Mouse (Mus musculus): ENCODE results near the gene Rhbdd1. TPM values are rescaled to one million over a fixed set of nuclear protein-coding genes. Genes with fewer than 3 reads are reported as not detected.

The Rhbdd1 gene
- polyA plus RNA-seq, 1 experiment from 2014 or later, result 12.5 TPM

DNA sequence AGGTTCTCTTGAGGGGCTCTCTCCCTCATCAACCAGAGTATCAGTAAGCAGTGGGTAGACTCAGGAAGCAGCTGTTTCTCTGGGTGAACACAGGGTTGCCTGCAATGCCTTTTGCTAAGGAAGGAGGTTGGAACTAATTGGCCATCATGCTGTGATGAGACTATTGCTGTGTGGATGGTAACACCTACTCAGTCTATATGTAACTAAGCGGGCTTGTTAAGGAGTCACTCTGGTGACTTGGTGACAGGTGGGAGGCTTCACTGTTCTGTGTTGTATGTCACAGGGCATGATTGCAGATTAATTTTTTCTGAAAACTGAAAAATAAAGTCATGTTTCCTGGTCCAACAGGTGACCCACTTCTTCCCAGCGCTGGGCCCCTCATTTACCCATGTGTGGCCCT is 36.8 kb downstream of the Rhbdd1 start:
- no peaks in the 10 kb centered on the region for H3K36me3 ChIP-seq (ENCODE audit: control insufficient read depth, insufficient read depth, low read length)
- H3K27me3 ChIP-seq (ENCODE audit: control insufficient read depth, insufficient read depth, low read depth, low read length), result no peaks in the 10 kb centered on the region
- H3K4me2 ChIP-seq (ENCODE audit: low read depth, low read length), result no peak overlapping the region
- no peak for ATAC-seq (ENCODE audit: low read depth)
- H3K4me3 ChIP-seq (ENCODE audit: low read length), result no peak overlapping the region
- H3K9ac ChIP-seq (ENCODE audit: low read length), result no peak overlapping the region
- H3K27ac ChIP-seq (ENCODE audit: low read length), result no peak overlapping the region
- no peaks in the 10 kb centered on the region for H3K4me1 ChIP-seq (replicated peaks; ENCODE audit: control insufficient read depth, insufficient read depth, low read length)
- H3K9me3 ChIP-seq (ENCODE audit: control insufficient read depth, low read length), result no peaks in the 10 kb centered on the region
- 78% methylated on average over 2 of the region's 2 CpGs for WGBS

- no peaks in the 10 kb centered on the region for H3K9me3 ChIP-seq (ENCODE audit: control insufficient read depth, low read length)
- H3K9ac ChIP-seq (ENCODE audit: low read length), result no peak overlapping the region
- H3K27ac ChIP-seq (ENCODE audit: low read length), result no peak overlapping the region
- no peak overlapping the region for H3K4me2 ChIP-seq (ENCODE audit: low read depth, low read length)
- H3K27me3 ChIP-seq (ENCODE audit: control insufficient read depth, insufficient read depth, low read depth, low read length), result no peaks in the 10 kb centered on the region
- ATAC-seq (ENCODE audit: low read depth), result no peak
- WGBS, result 75% methylated on average over 2 of the region's 2 CpGs
- H3K36me3 ChIP-seq (ENCODE audit: control insufficient read depth, insufficient read depth, low read length), result no peaks in the 10 kb centered on the region
- H3K4me1 ChIP-seq (replicated peaks; ENCODE audit: control insufficient read depth, insufficient read depth, low read length), result peaks cover under 1% of the 10 kb centered on the region; the same call in 1 of the 2 replicates
- H3K4me3 ChIP-seq (ENCODE audit: low read length), result no peak overlapping the region
Observed at GRCm38 (mm10) chr1:82353755-82354154, 37.5 kb downstream of the Rhbdd1 start.

DNA sequence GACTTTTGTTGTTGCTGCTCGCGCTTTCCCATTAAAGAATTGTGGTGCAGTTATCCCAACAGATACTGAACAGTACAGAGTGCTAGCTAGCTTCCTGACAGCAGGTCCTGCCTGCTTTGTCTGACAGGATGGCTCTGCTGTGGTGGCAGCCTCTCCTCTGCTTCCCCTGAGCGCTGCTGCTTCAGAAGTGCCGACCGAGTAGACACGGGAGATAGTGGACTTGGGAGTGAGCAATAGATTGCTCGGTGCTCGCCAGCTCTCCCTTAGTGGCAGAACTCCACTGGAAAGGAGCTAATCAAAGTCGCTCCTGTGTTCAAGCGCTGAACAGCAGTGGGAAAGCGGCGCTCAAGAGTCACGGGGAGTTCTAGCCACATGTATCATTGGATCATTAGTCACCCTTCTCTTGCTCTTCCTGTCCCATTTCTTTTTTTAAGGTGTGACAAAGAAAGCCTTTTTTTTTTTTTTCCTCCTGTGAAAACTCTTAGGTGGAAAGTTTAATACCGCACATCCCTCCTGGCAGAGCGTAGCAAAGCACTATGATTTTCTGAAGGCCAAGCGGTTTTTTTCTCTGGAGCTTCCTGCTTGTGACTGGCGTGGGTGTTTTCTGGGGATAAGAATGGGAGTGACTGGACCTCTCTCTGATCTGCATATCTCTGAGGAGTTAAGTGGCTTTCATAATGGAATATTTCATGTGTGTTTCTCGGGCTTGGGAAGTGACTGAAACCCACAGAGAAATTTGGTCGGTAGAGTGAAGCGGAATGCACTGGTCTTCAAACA is 42.8 kb downstream of the Rhbdd1 start:
- H3K4me3 ChIP-seq (ENCODE audit: low read length), result no peak overlapping the region

GRCm38 (mm10) chr1:82359648-82360026 is 43.4 kb downstream of the Rhbdd1 start:
- H3K4me1 ChIP-seq (replicated peaks; ENCODE audit: control insufficient read depth, insufficient read depth, low read length), result peaks cover 14% of the 10 kb centered on the region
- no peak overlapping the region for H3K4me2 ChIP-seq (ENCODE audit: low read depth, low read length)
- no peak for ATAC-seq (ENCODE audit: low read depth)
- H3K9ac ChIP-seq (ENCODE audit: low read length), result no peak overlapping the region
- no peaks in the 10 kb centered on the region for H3K9me3 ChIP-seq (ENCODE audit: control insufficient read depth, low read length)
- H3K27ac ChIP-seq (ENCODE audit: low read length), result no peak overlapping the region
- H3K4me3 ChIP-seq (ENCODE audit: low read length), result no peak overlapping the region
- H3K27me3 ChIP-seq (ENCODE audit: control insufficient read depth, insufficient read depth, low read depth, low read length), result no peaks in the 10 kb centered on the region
- WGBS, result 85% methylated on average over 1 of the region's 1 CpGs
- H3K36me3 ChIP-seq (ENCODE audit: control insufficient read depth, insufficient read depth, low read length), result no peaks in the 10 kb centered on the region

More for the DNA sequence above, 42.8 kb downstream of the Rhbdd1 start:
- H3K4me2 ChIP-seq (ENCODE audit: low read depth, low read length), result peak overlapping the region; percentile 18
- ATAC-seq (ENCODE audit: low read depth), result 0 out of 2 replicates have a peak, but pooled peaks have one; percentile 31
- H3K27me3 ChIP-seq (ENCODE audit: control insufficient read depth, insufficient read depth, low read depth, low read length), result no peaks in the 10 kb centered on the region
- 42% methylated on average over 20 of the region's 20 CpGs for WGBS
- H3K9me3 ChIP-seq (ENCODE audit: control insufficient read depth, low read length), result no peaks in the 10 kb centered on the region
- no peaks in the 10 kb centered on the region for H3K36me3 ChIP-seq (ENCODE audit: control insufficient read depth, insufficient read depth, low read length)
- peaks cover 14% of the 10 kb centered on the region for H3K4me1 ChIP-seq (replicated peaks; ENCODE audit: control insufficient read depth, insufficient read depth, low read length)
- H3K9ac ChIP-seq (ENCODE audit: low read length), result no peak overlapping the region
- no peak overlapping the region for H3K27ac ChIP-seq (ENCODE audit: low read length)

DNA sequence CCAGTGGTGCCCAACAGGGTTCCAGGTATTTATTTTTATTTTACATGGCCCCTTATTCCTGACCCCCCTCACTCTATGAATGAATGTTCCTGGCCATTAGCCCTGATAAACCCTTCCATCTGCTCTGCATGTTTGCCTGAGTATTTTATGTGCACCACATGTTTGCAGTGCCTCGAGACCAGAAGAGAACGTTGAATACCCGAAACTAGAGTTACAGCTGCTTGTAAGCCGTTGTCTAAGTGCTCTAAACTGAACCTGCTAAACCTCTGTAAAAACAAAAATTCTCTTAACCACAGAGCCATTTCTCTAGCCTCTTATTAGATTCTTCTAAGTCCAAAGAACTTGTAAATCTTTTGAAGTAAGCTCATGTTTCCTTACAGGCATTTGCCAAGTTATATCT is 45.0 kb downstream of the Rhbdd1 start:
- WGBS, result 52% methylated on average over 4 of the region's 4 CpGs
- no peaks in the 10 kb centered on the region for H3K27me3 ChIP-seq (ENCODE audit: control insufficient read depth, insufficient read depth, low read depth, low read length)

GRCm38 (mm10) chr1:82362165-82362564 is 45.9 kb downstream of the Rhbdd1 start:
- H3K9ac ChIP-seq (ENCODE audit: low read length), result no peak overlapping the region
- 48% methylated on average over 6 of the region's 6 CpGs for WGBS
- peak overlapping the region; percentile 22; the same call in 1 of the 2 replicates for H3K27ac ChIP-seq (ENCODE audit: low read length)
- no peak overlapping the region for H3K4me2 ChIP-seq (ENCODE audit: low read depth, low read length)
- peak; percentile 20; the same call in 1 of the 2 replicates for ATAC-seq (ENCODE audit: low read depth)
- H3K4me3 ChIP-seq (ENCODE audit: low read length), result no peak overlapping the region
- H3K9me3 ChIP-seq (ENCODE audit: control insufficient read depth, low read length), result no peaks in the 10 kb centered on the region
- no peaks in the 10 kb centered on the region for H3K36me3 ChIP-seq (ENCODE audit: control insufficient read depth, insufficient read depth, low read length)
- H3K27me3 ChIP-seq (ENCODE audit: control insufficient read depth, insufficient read depth, low read depth, low read length), result no peaks in the 10 kb centered on the region
- H3K4me1 ChIP-seq (replicated peaks; ENCODE audit: control insufficient read depth, insufficient read depth, low read length), result peaks cover 17% of the 10 kb centered on the region

More for the DNA sequence above, 45.0 kb downstream of the Rhbdd1 start:
- no peak overlapping the region for H3K9ac ChIP-seq (ENCODE audit: low read length)
- no peaks in the 10 kb centered on the region for H3K9me3 ChIP-seq (ENCODE audit: control insufficient read depth, low read length)
- H3K36me3 ChIP-seq (ENCODE audit: control insufficient read depth, insufficient read depth, low read length), result no peaks in the 10 kb centered on the region
- no peak overlapping the region for H3K4me2 ChIP-seq (ENCODE audit: low read depth, low read length)
- H3K27ac ChIP-seq (ENCODE audit: low read length), result no peak overlapping the region
- H3K4me3 ChIP-seq (ENCODE audit: low read length), result no peak overlapping the region
- H3K4me1 ChIP-seq (replicated peaks; ENCODE audit: control insufficient read depth, insufficient read depth, low read length), result peaks cover 17% of the 10 kb centered on the region
- no peak for ATAC-seq (ENCODE audit: low read depth)

DNA sequence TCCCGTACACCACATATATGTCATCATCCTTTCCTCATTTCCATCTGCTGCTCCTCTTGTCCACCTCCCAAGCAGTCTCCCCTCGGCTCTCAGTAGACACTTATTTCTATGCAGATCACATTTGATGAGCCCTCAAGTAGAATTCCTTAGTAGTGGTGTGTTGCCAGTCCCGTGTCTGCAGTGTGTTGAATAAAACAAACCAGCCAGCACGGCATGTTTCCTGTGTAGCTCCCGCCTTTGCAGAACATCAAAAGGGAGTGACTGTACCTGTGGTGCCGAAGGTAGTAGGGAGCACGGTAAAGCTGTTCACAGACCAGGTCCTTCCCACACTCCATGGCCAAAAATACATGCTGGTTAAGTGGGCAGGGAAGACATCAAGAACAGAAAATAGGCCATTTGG is 47.8 kb downstream of the Rhbdd1 start:
- no peak overlapping the region for H3K4me3 ChIP-seq (ENCODE audit: low read length)
- no peak overlapping the region for H3K27ac ChIP-seq (ENCODE audit: low read length)
- H3K9me3 ChIP-seq (ENCODE audit: control insufficient read depth, low read length), result no peaks in the 10 kb centered on the region
- ATAC-seq (ENCODE audit: low read depth), result no peak
- H3K36me3 ChIP-seq (ENCODE audit: control insufficient read depth, insufficient read depth, low read length), result no peaks in the 10 kb centered on the region
- H3K4me2 ChIP-seq (ENCODE audit: low read depth, low read length), result no peak overlapping the region
- 78% methylated on average over 7 of the region's 7 CpGs for WGBS
- no peak overlapping the region for H3K9ac ChIP-seq (ENCODE audit: low read length)
- peaks cover 14% of the 10 kb centered on the region for H3K4me1 ChIP-seq (replicated peaks; ENCODE audit: control insufficient read depth, insufficient read depth, low read length)
- no peaks in the 10 kb centered on the region for H3K27me3 ChIP-seq (ENCODE audit: control insufficient read depth, insufficient read depth, low read depth, low read length)

DNA sequence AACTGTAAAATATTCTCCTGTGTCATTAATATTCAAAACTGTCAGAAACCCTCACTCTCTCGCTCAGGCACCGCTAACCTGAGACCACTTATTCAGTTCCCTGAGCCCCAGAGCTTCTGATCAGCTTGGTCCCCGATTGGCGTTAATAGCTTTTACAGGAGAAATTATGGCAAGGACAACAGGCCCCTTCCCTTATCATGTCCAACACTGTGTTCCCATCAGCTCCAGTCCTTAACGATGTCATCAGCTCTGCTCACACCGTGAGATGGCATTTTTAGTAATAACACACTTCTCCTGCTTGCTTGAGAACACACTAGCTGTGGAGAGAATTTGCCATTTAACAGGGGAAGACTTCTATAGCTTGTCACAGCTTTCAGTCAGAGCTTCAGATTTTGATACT is 48.2 kb downstream of the Rhbdd1 start:
- ATAC-seq (ENCODE audit: low read depth), result no peak
- Histone ChIP-seq H3K4me1 (replicated peaks; ENCODE audit: control insufficient read depth, insufficient read depth, low read length) (peaks cover 14% of the 10 kb centered on the region), H3K4me3 (ENCODE audit: low read length) (no peak overlapping the region), H3K9ac (ENCODE audit: low read length) (no peak overlapping the region), H3K9me3 (ENCODE audit: control insufficient read depth, low read length) (no peaks in the 10 kb centered on the region), H3K27ac (ENCODE audit: low read length) (no peak overlapping the region), H3K27me3 (ENCODE audit: control insufficient read depth, insufficient read depth, low read depth, low read length) (no peaks in the 10 kb centered on the region), H3K36me3 (ENCODE audit: control insufficient read depth, insufficient read depth, low read length) (no peaks in the 10 kb centered on the region), H3K4me2 (ENCODE audit: low read depth, low read length) (no peak overlapping the region)
- 71% methylated on average over 6 of the region's 6 CpGs for WGBS

- 74% methylated on average over 5 of the region's 5 CpGs for WGBS
Observed at GRCm38 (mm10) chr1:82371636-82372428, 55.6 kb downstream of the Rhbdd1 start.

More at GRCm38 (mm10) chr1:82371636-82372428, 55.6 kb downstream of the Rhbdd1 start:
- no peaks in the 10 kb centered on the region; the same call in 1 of the 2 replicates for H3K4me1 ChIP-seq (replicated peaks; ENCODE audit: control insufficient read depth, insufficient read depth, low read length)
- no peak overlapping the region for H3K27ac ChIP-seq (ENCODE audit: low read length)
- no peaks in the 10 kb centered on the region for H3K27me3 ChIP-seq (ENCODE audit: control insufficient read depth, insufficient read depth, low read depth, low read length)
- no peak overlapping the region for H3K9ac ChIP-seq (ENCODE audit: low read length)
- no peaks in the 10 kb centered on the region for H3K36me3 ChIP-seq (ENCODE audit: control insufficient read depth, insufficient read depth, low read length)
- H3K4me2 ChIP-seq (ENCODE audit: low read depth, low read length), result no peak overlapping the region
- no peak for ATAC-seq (ENCODE audit: low read depth)
- no peak overlapping the region for H3K4me3 ChIP-seq (ENCODE audit: low read length)
- no peaks in the 10 kb centered on the region for H3K9me3 ChIP-seq (ENCODE audit: control insufficient read depth, low read length)
